Mouse (Mus musculus) lung, postnatal 0 days (tissue): Measurements from ENCODE around the gene Hoxd12. TPM values are rescaled to one million over a fixed set of nuclear protein-coding genes. Genes with fewer than 3 reads are reported as not detected.

ENCODE experiments used
- ATAC-seq: fragments of 200-750 bp; cut with Nextera tagmentation; 2 replicates; pipeline ENCODE4 v1.8.0; 2017; ENCODE audit warnings: moderate library complexity
- DNase-seq: peaks from one replicate; pipeline ENCODE4 v3.0.0-alpha.2; 2016; ENCODE audit warnings: low spot score
- H3K27ac ChIP-seq: fragments of 300-500 bp; sonication (generic); 2 replicates; pipeline ENCODE4 v1.5.1; 2014; ENCODE audit warnings: antibody characterized with exemption, mild to moderate bottlenecking, low read length, mixed read lengths
- H3K27me3 ChIP-seq: fragments of 300-500 bp; sonication (generic); replicated peaks from 2 replicates; pipeline ENCODE4 v1.6.1; 2014; ENCODE audit warnings: low read length, mixed read lengths; ENCODE audit not compliant: insufficient read depth
- H3K36me3 ChIP-seq: fragments of 300-500 bp; sonication (generic); 2 replicates; pipeline ENCODE4 v1.6.1; 2014; ENCODE audit warnings: low read length, mixed read lengths; ENCODE audit not compliant: insufficient read depth
- H3K4me1 ChIP-seq: fragments of 300-500 bp; sonication (generic); 2 replicates; pipeline ENCODE4 v1.6.1; 2014; ENCODE audit warnings: antibody characterized with exemption, low read depth, low read length, mixed read lengths; ENCODE audit not compliant: insufficient read depth
- H3K4me2 ChIP-seq: fragments of 300-500 bp; sonication (generic); replicated peaks from 2 replicates; pipeline ENCODE4 v1.6.1; 2014; ENCODE audit warnings: low read depth, mild to moderate bottlenecking, low read length, moderate library complexity, mixed read lengths
- H3K4me3 ChIP-seq: fragments of 300-500 bp; sonication (generic); 2 replicates; pipeline ENCODE4 v1.5.1; 2014; ENCODE audit warnings: low read depth, low read length
- H3K9ac ChIP-seq: fragments of 300-500 bp; sonication (generic); replicated peaks from 2 replicates; pipeline ENCODE4 v1.6.1; 2014; ENCODE audit warnings: low read depth, mild to moderate bottlenecking
- H3K9me3 ChIP-seq: fragments of 300-500 bp; sonication (generic); 2 replicates; pipeline ENCODE4 v1.6.1; 2016; ENCODE audit warnings: low read length, mixed read lengths
- CTCF ChIP-seq: IDR thresholded peaks from 2 replicates; pipeline ENCODE4 v1.5.1; 2016; ENCODE audit warnings: antibody characterized with exemption, mild to moderate bottlenecking
- EP300 ChIP-seq: IDR thresholded peaks from 2 replicates; pipeline ENCODE4 v1.6.1; 2016; ENCODE audit warnings: antibody characterized with exemption, mild to moderate bottlenecking, control low read depth
- WGBS: fragments of 180-500 bp; shearing (Covaris S2); extraction: QIAGEN DNeasy Blood & Tissue Kit; methylation state at CpG from one replicate; pipeline ENCODE4 v1.1.7; 2014; 5-methylcytosine and 5-hydroxymethylcytosine counted together
- polyA plus RNA-seq: library from polyadenylated mRNA; unstranded; fragments of >200 nt; fragmentation: Nextera tagmentation; extraction: Ambion mirVana; gene quantifications from 2 replicates; pipeline ENCODE4 v1.2.1, GENCODE M21; 2015

Gene Hoxd12
- polyA plus RNA-seq, 1 experiment from 2014 or later = not detected

DNA sequence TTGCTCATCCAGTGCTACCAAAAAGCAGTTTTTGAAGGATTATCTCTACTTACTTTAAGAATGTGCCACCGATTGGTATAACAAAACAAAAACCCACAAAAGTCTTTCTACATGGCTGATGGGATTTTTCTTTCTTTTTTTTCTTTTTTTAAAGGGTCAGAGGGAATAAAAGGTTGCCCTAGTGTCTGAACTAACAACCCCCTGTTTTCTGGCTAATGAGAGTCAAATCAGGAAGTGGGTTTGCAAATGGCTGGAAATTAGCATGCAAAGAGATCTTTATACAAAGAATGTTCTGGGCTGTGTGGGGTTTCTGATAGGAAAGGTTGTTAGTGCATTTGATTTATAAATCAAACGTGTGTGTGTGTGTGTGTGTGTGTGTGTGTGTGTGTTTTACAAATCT is 45.6 kb downstream of the Hoxd12 start:
- Histone ChIP-seq H3K4me3 (no peak overlapping the region), H3K36me3 (no peaks in the 10 kb centered on the region), H3K27ac (no peak overlapping the region), H3K4me2 (no peak overlapping the region), H3K27me3 (peaks cover 81% of the 10 kb centered on the region), H3K4me1 (no peaks in the 10 kb centered on the region), H3K9me3 (no peaks in the 10 kb centered on the region), H3K9ac (no peak overlapping the region)
- DNase-seq (no peak), ATAC-seq (no peak)
- whole genome bisulfite sequencing = 19% methylated on average over 2 of the region's 2 CpGs
- no peak for TF ChIP-seq EP300
- TF ChIP-seq CTCF = no peak

DNA sequence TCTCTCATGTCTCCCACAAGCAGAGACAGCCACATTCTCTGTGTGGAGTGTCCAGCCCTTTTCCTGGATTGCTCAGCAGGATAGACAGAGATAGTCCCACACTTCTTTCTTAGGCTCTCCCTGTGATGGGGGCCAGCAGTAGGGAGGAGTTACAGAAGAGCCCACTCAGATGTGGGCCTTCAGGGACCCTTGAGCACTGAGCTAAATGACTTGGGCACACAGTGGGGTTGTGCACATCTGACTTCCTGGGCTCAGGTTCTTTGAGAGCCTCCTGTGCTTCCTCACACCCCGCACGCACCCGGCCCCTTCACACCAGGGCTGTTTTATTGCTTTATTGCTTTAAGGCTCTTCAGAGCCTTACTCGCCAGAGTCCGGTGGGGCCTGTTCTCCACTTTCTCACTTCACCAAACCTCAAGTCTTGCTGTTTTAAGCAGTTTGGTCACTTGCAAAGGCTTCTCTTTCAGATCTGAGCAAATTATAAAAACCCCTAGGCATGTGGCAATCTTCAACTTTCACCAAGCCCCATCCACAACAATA is 46.2 kb downstream of the Hoxd12 start:
- 13% methylated on average over 5 of the region's 5 CpGs for WGBS
- no peak overlapping the region for H3K4me3 ChIP-seq
- H3K36me3 ChIP-seq = no peaks in the 10 kb centered on the region
- no peak overlapping the region for H3K27ac ChIP-seq
- H3K9ac ChIP-seq = no peak overlapping the region
- no peaks in the 10 kb centered on the region for H3K4me1 ChIP-seq
- no peak for DNase-seq
- TF ChIP-seq CTCF (no peak), EP300 (no peak)
- no peaks in the 10 kb centered on the region for H3K9me3 ChIP-seq
- H3K27me3 ChIP-seq = peaks cover 81% of the 10 kb centered on the region
- no peak overlapping the region for H3K4me2 ChIP-seq
- no peak for ATAC-seq

GRCm38 (mm10) chr2:74721882-74722281 is 47.1 kb downstream of the Hoxd12 start:
- 13% methylated on average over 6 of the region's 6 CpGs for WGBS
- no peak overlapping the region for H3K4me2 ChIP-seq
- no peak overlapping the region for H3K9ac ChIP-seq
- no peaks in the 10 kb centered on the region for H3K4me1 ChIP-seq
- no peak for ATAC-seq
- no peak overlapping the region for H3K4me3 ChIP-seq
- H3K9me3 ChIP-seq = no peaks in the 10 kb centered on the region
- H3K36me3 ChIP-seq = no peaks in the 10 kb centered on the region
- H3K27me3 ChIP-seq = peaks cover 85% of the 10 kb centered on the region
- no peak for TF ChIP-seq EP300
- TF ChIP-seq CTCF = no peak
- H3K27ac ChIP-seq = no peak overlapping the region
- DNase-seq = no peak

- H3K4me1 ChIP-seq = 0 out of 2 replicates have a peak, but pooled peaks cover 3% of the 10 kb centered on the region
- H3K4me3 ChIP-seq = no peak overlapping the region
- H3K4me2 ChIP-seq = no peak overlapping the region
- ATAC-seq = no peak
- WGBS = 15% methylated on average over 8 of the region's 8 CpGs
- no peak overlapping the region for H3K9ac ChIP-seq
- H3K36me3 ChIP-seq = no peaks in the 10 kb centered on the region
- H3K27me3 ChIP-seq = peaks cover 87% of the 10 kb centered on the region
- no peak overlapping the region for H3K27ac ChIP-seq
- DNase-seq = no peak
- TF ChIP-seq CTCF (no peak), EP300 (no peak)
- H3K9me3 ChIP-seq = no peaks in the 10 kb centered on the region
Observed at GRCm38 (mm10) chr2:74722949-74723348, 48.1 kb downstream of the Hoxd12 start.

- Histone ChIP-seq H3K4me2 (no peak overlapping the region), H3K4me1 (0 out of 2 replicates have a peak, but pooled peaks cover 3% of the 10 kb centered on the region), H3K36me3 (no peaks in the 10 kb centered on the region), H3K27me3 (peaks cover 92% of the 10 kb centered on the region), H3K27ac (no peak overlapping the region), H3K9ac (no peak overlapping the region), H3K9me3 (no peaks in the 10 kb centered on the region), H3K4me3 (no peak overlapping the region)
- DNase-seq (no peak), ATAC-seq (no peak)
- no peak for TF ChIP-seq CTCF
- no peak for TF ChIP-seq EP300
- WGBS = 24% methylated on average over 7 of the region's 7 CpGs
Observed at GRCm38 (mm10) chr2:74724244-74725015, 49.6 kb downstream of the Hoxd12 start.

GRCm38 (mm10) chr2:74725171-74725570 is 50.4 kb downstream of the Hoxd12 start:
- 10% methylated on average over 17 of the region's 17 CpGs for WGBS
- no peak overlapping the region for H3K9ac ChIP-seq
- H3K4me3 ChIP-seq = no peak overlapping the region
- 0 out of 2 replicates have a peak, but pooled peaks cover 3% of the 10 kb centered on the region for H3K4me1 ChIP-seq
- no peak for DNase-seq
- H3K36me3 ChIP-seq = no peaks in the 10 kb centered on the region
- no peak overlapping the region for H3K4me2 ChIP-seq
- no peaks in the 10 kb centered on the region for H3K9me3 ChIP-seq
- no peak overlapping the region for H3K27ac ChIP-seq
- peaks cover 90% of the 10 kb centered on the region for H3K27me3 ChIP-seq
- TF ChIP-seq CTCF (no peak), EP300 (no peak)
- no peak for ATAC-seq
